Mouse (Mus musculus): ENCODE data around the gene Cyp2d11. TPM values are rescaled to one million over a fixed set of nuclear protein-coding genes. Genes with fewer than 3 reads are reported as not detected.
"Not testable (repeated sequence)": the region's sequence is repeated elsewhere in the genome, so short reads cannot be mapped to it uniquely, and the experiment has no call there.

The Cyp2d11 gene
- total RNA-seq (2014; rRNA removed): not detected in 2 replicates
- not detected in 2 replicates for polyA plus RNA-seq (2015; fragmentation: Nextera tagmentation; extraction: Ambion mirVana)

GRCm38 (mm10) chr15:82393922-82394321, at the start of gene Cyp2d11:
Gene Cyp2d11, minus strand, starts transcription at chr15:82394022.
- 91% methylated on average over 2 of the region's 2 CpGs for WGBS
- not testable (repeated sequence) for H3K27ac ChIP-seq (ENCODE audit: low read depth, low read length); ATAC-seq; DNase-seq; H3K4me3 ChIP-seq (ENCODE audit: low read depth, low read length); H3K9ac ChIP-seq; H3K4me2 ChIP-seq (ENCODE audit: low read depth); H3K9me3 ChIP-seq (ENCODE audit: low read length); H3K27me3 ChIP-seq (ENCODE audit: insufficient read depth, low read length); H3K4me1 ChIP-seq (ENCODE audit: insufficient read depth); H3K36me3 ChIP-seq (ENCODE audit: insufficient read depth)

- no peak for ATAC-seq
- Histone ChIP-seq H3K9ac (no peak overlapping the region), H3K9me3 (ENCODE audit: low read length) (no peaks in the 10 kb centered on the region), H3K27ac (ENCODE audit: low read depth, low read length) (no peak overlapping the region), H3K4me3 (ENCODE audit: low read depth, low read length) (no peak overlapping the region), H3K27me3 (ENCODE audit: insufficient read depth, low read length) (no peaks in the 10 kb centered on the region), H3K4me1 (ENCODE audit: insufficient read depth) (no peaks in the 10 kb centered on the region), H3K36me3 (ENCODE audit: insufficient read depth) (no peaks in the 10 kb centered on the region), H3K4me2 (ENCODE audit: low read depth) (no peak overlapping the region)
- 0 out of 2 replicates have a peak, but pooled peaks have one; percentile 3 for TF ChIP-seq CTCF (IDR thresholded peaks at IDR 0.05; ENCODE audit: low read depth)
- DNase-seq: no peak
- 75% methylated on average over 5 of the region's 5 CpGs for WGBS
Measured at GRCm38 (mm10) chr15:82437975-82438617, 44.3 kb upstream of the Cyp2d11 start.

- no peaks in the 10 kb centered on the region for H3K9me3 ChIP-seq (ENCODE audit: low read length)
- WGBS: 84% methylated on average over 2 of the region's 2 CpGs
- no peak overlapping the region for H3K4me3 ChIP-seq (ENCODE audit: low read depth, low read length)
- H3K36me3 ChIP-seq (ENCODE audit: insufficient read depth): no peaks in the 10 kb centered on the region
- no peak overlapping the region for H3K27ac ChIP-seq (ENCODE audit: low read depth, low read length)
- H3K4me2 ChIP-seq (ENCODE audit: low read depth): no peak overlapping the region
- H3K9ac ChIP-seq: no peak overlapping the region
- no peak for ATAC-seq
- no peak for TF ChIP-seq CTCF (IDR thresholded peaks at IDR 0.05; ENCODE audit: low read depth)
- no peak for DNase-seq
- H3K4me1 ChIP-seq (ENCODE audit: insufficient read depth): no peaks in the 10 kb centered on the region
- H3K27me3 ChIP-seq (ENCODE audit: insufficient read depth, low read length): no peaks in the 10 kb centered on the region
Measured at GRCm38 (mm10) chr15:82435606-82436005, 41.8 kb upstream of the Cyp2d11 start.

GRCm38 (mm10) chr15:82435011-82435410, 41.2 kb upstream of the Cyp2d11 start:
- no peak overlapping the region for H3K9ac ChIP-seq
- H3K27ac ChIP-seq (ENCODE audit: low read depth, low read length): no peak overlapping the region
- ATAC-seq (no peak), DNase-seq (no peak)
- H3K4me2 ChIP-seq (ENCODE audit: low read depth): no peak overlapping the region
- WGBS: 75% methylated on average over 3 of the region's 3 CpGs
- H3K4me3 ChIP-seq (ENCODE audit: low read depth, low read length): no peak overlapping the region
- no peaks in the 10 kb centered on the region; the same call in 1 of the 2 replicates for H3K9me3 ChIP-seq (ENCODE audit: low read length)
- no peaks in the 10 kb centered on the region for H3K27me3 ChIP-seq (ENCODE audit: insufficient read depth, low read length)
- no peaks in the 10 kb centered on the region for H3K4me1 ChIP-seq (ENCODE audit: insufficient read depth)
- TF ChIP-seq CTCF (IDR thresholded peaks at IDR 0.05; ENCODE audit: low read depth): no peak
- no peaks in the 10 kb centered on the region for H3K36me3 ChIP-seq (ENCODE audit: insufficient read depth)

GRCm38 (mm10) chr15:82434541-82434940, 40.7 kb upstream of the Cyp2d11 start:
- no peaks in the 10 kb centered on the region for H3K36me3 ChIP-seq (ENCODE audit: insufficient read depth)
- H3K9ac ChIP-seq: no peak overlapping the region
- DNase-seq: no peak
- no peak overlapping the region for H3K4me3 ChIP-seq (ENCODE audit: low read depth, low read length)
- no peak overlapping the region for H3K4me2 ChIP-seq (ENCODE audit: low read depth)
- no peaks in the 10 kb centered on the region for H3K4me1 ChIP-seq (ENCODE audit: insufficient read depth)
- no peak overlapping the region for H3K27ac ChIP-seq (ENCODE audit: low read depth, low read length)
- TF ChIP-seq CTCF (IDR thresholded peaks at IDR 0.05; ENCODE audit: low read depth): no peak
- no peaks in the 10 kb centered on the region for H3K27me3 ChIP-seq (ENCODE audit: insufficient read depth, low read length)
- ATAC-seq: no peak
- peaks cover 4% of the 10 kb centered on the region; the same call in 1 of the 2 replicates for H3K9me3 ChIP-seq (ENCODE audit: low read length)
- 89% methylated on average over 3 of the region's 3 CpGs for WGBS

GRCm38 (mm10) chr15:82433621-82434020, 39.8 kb upstream of the Cyp2d11 start:
- Histone ChIP-seq H3K4me3 (ENCODE audit: low read depth, low read length) (no peak overlapping the region), H3K27ac (ENCODE audit: low read depth, low read length) (no peak overlapping the region), H3K36me3 (ENCODE audit: insufficient read depth) (no peaks in the 10 kb centered on the region), H3K27me3 (ENCODE audit: insufficient read depth, low read length) (no peaks in the 10 kb centered on the region), H3K9me3 (ENCODE audit: low read length) (peaks cover 4% of the 10 kb centered on the region; the same call in 1 of the 2 replicates), H3K4me2 (ENCODE audit: low read depth) (no peak overlapping the region), H3K4me1 (ENCODE audit: insufficient read depth) (no peaks in the 10 kb centered on the region), H3K9ac (no peak overlapping the region)
- TF ChIP-seq CTCF (IDR thresholded peaks at IDR 0.05; ENCODE audit: low read depth): no peak
- ATAC-seq (no peak), DNase-seq (no peak)
- WGBS: 97% methylated on average over 3 of the region's 3 CpGs

GRCm38 (mm10) chr15:82433137-82433536, 39.3 kb upstream of the Cyp2d11 start, which contains the start of gene Cyp2d9:
Gene Cyp2d9, plus strand, starts transcription at chr15:82433437.
- no peak within 1 kb of the TSS for H3K4me3 ChIP-seq (ENCODE audit: low read depth, low read length)
- no peaks in the 10 kb centered on the region for H3K27me3 ChIP-seq (ENCODE audit: insufficient read depth, low read length)
- H3K4me1 ChIP-seq (ENCODE audit: insufficient read depth): no peaks in the 10 kb centered on the region
- peaks cover 4% of the 10 kb centered on the region; the same call in 1 of the 2 replicates for H3K9me3 ChIP-seq (ENCODE audit: low read length)
- no peak within 1 kb of the TSS for H3K9ac ChIP-seq
- DNase-seq (no peak), ATAC-seq (no peak)
- no peak within 1 kb of the TSS for H3K27ac ChIP-seq (ENCODE audit: low read depth, low read length)
- no peak for TF ChIP-seq CTCF (IDR thresholded peaks at IDR 0.05; ENCODE audit: low read depth)
- no peak within 1 kb of the TSS for H3K4me2 ChIP-seq (ENCODE audit: low read depth)
- no peaks in the 10 kb centered on the region for H3K36me3 ChIP-seq (ENCODE audit: insufficient read depth)

All from forebrain, postnatal 0 days (tissue).